Mouse (Mus musculus) G1E (cell line): Measurements from ENCODE around the gene Gpx3.

Experiments used
- CTCF ChIP-seq: IDR thresholded peaks from 2 replicates; pipeline ENCODE4 v1.5.1; 2012; ENCODE audit warnings: low read depth, low read length, inconsistent platforms, mixed read lengths
- GATA1 ChIP-seq: IDR thresholded peaks from 2 replicates; pipeline ENCODE4 v1.6.1; 2012; ENCODE audit warnings: borderline replicate concordance, low read length, inconsistent platforms, mixed read lengths
- GATA2 ChIP-seq: IDR thresholded peaks from 2 replicates; pipeline ENCODE4 v1.6.1; 2012; ENCODE audit warnings: low read depth, low read length, inconsistent platforms, borderline replicate concordance
- POLR2AphosphoS5 ChIP-seq: IDR thresholded peaks from 2 replicates; pipeline ENCODE4 v1.6.1; 2012; ENCODE audit warnings: low read depth, low read length, inconsistent platforms; ENCODE audit not compliant: insufficient replicate concordance
- TAL1 ChIP-seq: conservative IDR thresholded peaks from 2 replicates; pipeline ENCODE4 v1.6.1; 2012; ENCODE audit warnings: low read depth, low read length, inconsistent platforms, mixed read lengths

DNA sequence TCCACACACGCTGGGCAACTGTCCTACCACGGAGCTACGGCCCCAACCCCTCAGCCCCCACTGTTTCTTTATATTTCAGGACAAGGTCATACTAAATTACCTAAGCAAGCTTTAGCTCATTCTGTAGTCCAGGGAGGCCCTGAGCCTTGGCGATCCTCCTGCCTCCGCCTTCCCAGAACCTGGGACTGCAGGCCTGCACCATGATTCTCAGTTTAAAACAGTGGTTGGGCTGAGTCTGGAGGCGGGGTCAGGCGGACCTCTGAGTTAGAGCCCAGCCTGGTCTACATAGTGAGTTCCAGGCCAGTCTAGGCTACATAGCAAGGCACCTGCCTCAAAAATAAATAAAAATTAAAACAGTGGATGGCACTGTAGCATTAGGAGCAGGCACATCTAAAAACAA, 19.5 kb downstream of the Gpx3 start:
- no peak for TF ChIP-seq CTCF
- no peak for TF ChIP-seq TAL1
- TF ChIP-seq GATA1 = no peak
- no peak for TF ChIP-seq POLR2AphosphoS5
- no peak for TF ChIP-seq GATA2
